Mouse (Mus musculus): ENCODE data around the gene Slc23a3. TPM values are rescaled to one million over a fixed set of nuclear protein-coding genes. Genes with fewer than 3 reads are reported as not detected.
A peak's percentile ranks its signal among the peaks of the same experiment; 100 is the strongest.

Slc23a3 gene
- polyA plus RNA-seq, 1 experiment from 2014 or later, result not detected

DNA sequence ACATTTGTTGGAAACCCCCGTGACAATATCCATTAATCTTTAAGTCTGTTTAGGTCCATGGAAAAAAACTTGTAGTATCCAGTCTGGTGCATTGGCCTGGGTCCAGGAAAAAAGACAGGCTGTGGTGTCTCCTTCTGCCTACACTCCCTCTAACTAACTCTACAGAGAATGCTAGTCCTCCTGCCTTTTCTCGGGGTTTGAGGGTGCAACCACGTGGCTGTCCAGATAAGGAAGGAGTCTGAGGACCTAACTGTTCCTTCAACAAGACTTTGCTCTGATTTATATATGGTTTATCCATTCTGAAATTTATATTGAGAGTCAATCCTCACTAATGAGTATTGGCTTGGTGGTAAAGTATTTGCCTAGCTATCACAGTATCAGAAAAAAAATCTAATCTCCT is 22.1 kb upstream of the Slc23a3 start:
- DNase-seq (ENCODE audit: extremely low spot score, low spot score), result no peak
- WGBS, result 70% methylated on average over 3 of the region's 3 CpGs
- no peak overlapping the region for H3K4me3 ChIP-seq

GRCm38 (mm10) chr1:75148727-75149126 is 15.0 kb upstream of the Slc23a3 start:
- Histone ChIP-seq H3K4me1 (peaks cover 6% of the 10 kb centered on the region), H3K36me3 (replicated peaks) (peaks cover 57% of the 10 kb centered on the region), H3K9me3 (no peaks in the 10 kb centered on the region), H3K27ac (no peak overlapping the region), H3K27me3 (ENCODE audit: poor library complexity, severe bottlenecking) (no peaks in the 10 kb centered on the region), H3K4me3 (no peak overlapping the region)
- DNase-seq (ENCODE audit: extremely low spot score, low spot score), result no peak
- 91% methylated on average over 4 of the region's 4 CpGs for WGBS

More for the DNA sequence above, 22.1 kb upstream of the Slc23a3 start:
- Histone ChIP-seq H3K9me3 (no peaks in the 10 kb centered on the region), H3K27me3 (ENCODE audit: poor library complexity, severe bottlenecking) (no peaks in the 10 kb centered on the region), H3K36me3 (replicated peaks) (no peaks in the 10 kb centered on the region), H3K27ac (no peak overlapping the region), H3K4me1 (no peaks in the 10 kb centered on the region)

DNA sequence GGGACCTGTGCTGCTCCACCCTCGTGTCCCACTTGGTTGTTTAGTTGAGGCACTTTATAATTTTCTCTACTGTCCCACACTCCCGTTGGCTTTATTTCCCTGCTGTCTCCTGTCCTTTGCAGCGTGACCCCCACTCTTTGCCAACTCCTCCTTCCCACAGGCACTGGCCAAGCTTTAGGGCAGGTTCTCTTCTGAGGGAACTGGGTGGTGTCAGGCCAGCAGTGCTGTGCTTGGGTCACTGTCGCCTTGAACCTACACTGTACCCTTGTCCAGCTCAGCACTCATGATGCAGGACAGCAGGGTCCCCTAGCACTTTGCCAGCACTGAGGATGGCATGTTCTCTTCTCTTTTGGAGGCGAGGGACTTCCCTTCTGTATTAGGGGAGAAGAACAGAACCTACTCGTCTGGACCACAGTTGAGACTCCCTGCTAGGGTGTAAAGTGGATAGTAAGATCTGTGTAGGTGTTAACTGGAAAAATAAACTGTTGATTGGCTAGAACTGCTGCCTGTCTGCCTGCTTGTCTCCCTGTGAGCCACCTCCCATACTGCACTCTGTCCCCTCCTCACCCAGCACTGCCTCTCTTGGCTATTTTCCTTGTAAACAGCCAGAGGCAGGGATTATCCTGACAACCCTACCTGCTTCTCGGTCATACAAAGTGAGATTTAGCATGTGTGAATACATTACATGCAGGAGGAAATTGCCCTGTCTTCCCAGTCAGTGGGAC is 13.9 kb upstream of the Slc23a3 start:
- H3K4me1 ChIP-seq, result peaks cover 18% of the 10 kb centered on the region
- no peaks in the 10 kb centered on the region for H3K27me3 ChIP-seq (ENCODE audit: poor library complexity, severe bottlenecking)
- H3K4me3 ChIP-seq, result no peak overlapping the region
- no peaks in the 10 kb centered on the region for H3K9me3 ChIP-seq
- no peak for DNase-seq (ENCODE audit: extremely low spot score, low spot score)
- WGBS, result 84% methylated on average over 7 of the region's 7 CpGs
- H3K36me3 ChIP-seq (replicated peaks), result peaks cover 57% of the 10 kb centered on the region
- H3K27ac ChIP-seq, result no peak overlapping the region

DNA sequence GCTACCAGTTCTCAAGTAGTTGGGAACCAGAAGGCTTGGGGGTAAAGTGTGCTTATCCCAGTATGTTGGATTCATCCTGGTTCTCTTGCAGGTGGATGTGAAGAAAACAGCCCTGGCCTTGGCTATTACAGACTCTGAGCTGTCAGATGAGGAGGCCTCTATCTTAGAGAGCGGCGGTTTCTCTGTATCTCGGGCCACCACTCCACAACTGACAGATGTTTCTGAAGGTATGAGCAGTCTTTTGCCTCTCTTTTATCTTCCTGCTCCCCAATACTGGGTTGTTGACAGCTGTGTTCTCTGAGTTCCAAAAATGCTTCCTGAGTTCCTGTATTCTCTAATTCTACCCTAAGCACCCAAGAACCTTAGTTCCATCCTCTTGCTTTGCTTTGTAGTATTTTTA is 11.9 kb upstream of the Slc23a3 start:
- WGBS, result 98% methylated on average over 3 of the region's 3 CpGs
- Histone ChIP-seq H3K27ac (no peak overlapping the region), H3K4me1 (peaks cover 34% of the 10 kb centered on the region), H3K9me3 (no peaks in the 10 kb centered on the region), H3K36me3 (replicated peaks) (peaks cover 57% of the 10 kb centered on the region), H3K27me3 (ENCODE audit: poor library complexity, severe bottlenecking) (peaks cover 6% of the 10 kb centered on the region; the same call in 1 of the 2 replicates), H3K4me3 (no peak overlapping the region)
- DNase-seq (ENCODE audit: extremely low spot score, low spot score), result no peak

DNA sequence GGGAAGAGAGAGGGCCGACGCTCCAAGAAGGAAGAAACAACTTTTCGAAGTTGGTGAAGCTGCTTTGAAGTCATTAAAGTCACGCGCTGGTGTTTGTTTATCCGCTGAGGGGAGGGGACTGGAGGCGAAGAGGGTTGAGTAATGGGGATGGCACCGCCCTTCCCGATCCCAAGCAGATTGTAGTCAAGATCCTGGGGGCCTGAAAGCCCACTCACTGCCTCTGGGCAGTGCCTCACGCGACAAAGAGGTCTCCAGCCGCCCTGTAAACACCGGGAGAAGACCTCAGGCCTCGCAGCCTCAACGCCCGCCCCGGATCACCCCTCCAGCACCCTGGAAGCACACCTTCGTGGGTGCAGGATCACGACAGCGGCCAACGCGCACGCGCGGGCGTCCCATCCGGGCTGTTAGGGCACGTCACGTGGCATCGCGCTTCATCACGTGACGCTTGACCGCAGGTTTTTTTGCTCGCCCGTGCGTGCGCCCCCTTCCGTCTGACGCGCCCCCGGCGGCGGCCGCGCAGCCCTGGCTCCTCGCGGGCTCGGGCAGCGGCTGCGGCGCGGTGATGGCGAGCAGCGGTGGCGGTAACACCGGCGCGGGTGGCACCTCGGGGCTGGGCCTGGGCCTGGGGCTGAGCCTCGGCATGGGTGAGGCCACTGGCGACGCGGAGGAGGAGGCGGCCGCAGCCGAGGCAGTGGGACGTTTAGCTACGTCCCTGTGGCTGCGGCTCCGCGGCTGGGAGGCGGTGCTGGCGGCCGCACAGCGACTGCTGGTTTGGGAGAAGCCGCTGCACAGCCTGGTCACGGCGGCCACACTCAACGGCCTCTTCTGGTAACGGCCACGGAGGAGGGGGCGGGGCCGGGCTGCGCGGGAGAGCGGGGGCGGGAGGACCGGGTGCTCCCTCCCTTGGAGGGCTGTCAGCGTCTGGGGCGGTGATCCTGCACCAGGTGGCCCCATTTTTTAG is 8.9 kb upstream of the Slc23a3 start, which contains the start of the genes Cnppd1 and Retreg2:
Gene Cnppd1 (minus strand): TSS at position 411 of the 961 bp plus-strand sequence.
Gene Retreg2 (plus strand): TSS at position 478 of the 961 bp plus-strand sequence.
- Histone ChIP-seq H3K27ac (peak within 1 kb of the TSS; percentile 97), H3K36me3 (replicated peaks) (peaks cover 61% of the 10 kb centered on the region), H3K9me3 (no peaks in the 10 kb centered on the region), H3K27me3 (ENCODE audit: poor library complexity, severe bottlenecking) (peaks cover 6% of the 10 kb centered on the region; the same call in 1 of the 2 replicates), H3K4me1 (peaks cover 34% of the 10 kb centered on the region), H3K4me3 (peak within 1 kb of the TSS; percentile 88)
- WGBS, result under 1% methylated on average over 89 of the region's 91 CpGs
- peak; percentile 97 for DNase-seq (ENCODE audit: extremely low spot score, low spot score)

DNA sequence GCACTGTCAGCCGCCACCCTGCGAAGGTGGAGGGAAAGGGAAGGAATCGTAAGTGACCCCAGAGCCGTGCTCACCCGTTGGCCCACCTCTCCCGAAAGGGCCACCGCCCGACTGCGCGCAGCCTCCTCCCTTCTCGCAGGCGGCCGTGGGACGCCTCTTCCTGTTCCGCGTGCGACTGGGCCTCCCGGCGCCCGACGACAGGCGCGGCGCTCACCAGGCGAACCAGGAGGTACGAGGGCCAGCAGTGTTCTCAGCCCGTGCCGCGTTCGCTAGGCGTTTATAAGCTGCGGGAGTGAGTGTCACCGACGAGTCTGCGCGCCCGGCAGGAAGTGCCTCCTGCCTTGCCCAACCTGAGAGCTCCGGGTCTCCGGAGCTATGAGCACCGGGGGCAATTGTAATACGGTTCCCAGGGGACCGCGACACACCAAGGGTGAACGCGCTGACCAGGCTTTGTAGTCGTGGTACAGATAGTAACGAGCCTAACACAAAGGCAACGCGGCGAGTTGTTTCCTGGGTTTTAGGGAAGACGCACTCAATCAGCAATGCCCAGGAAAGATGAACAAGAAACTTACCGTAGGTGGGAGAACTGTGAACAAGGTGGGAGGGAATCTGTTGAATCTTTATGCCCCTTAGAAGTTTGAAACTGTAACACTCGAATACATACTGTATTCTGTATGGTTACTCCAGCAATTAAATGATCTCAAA is 7.9 kb upstream of the Slc23a3 start:
- H3K27me3 ChIP-seq (ENCODE audit: poor library complexity, severe bottlenecking), result peaks cover 6% of the 10 kb centered on the region; the same call in 1 of the 2 replicates
- WGBS, result under 1% methylated on average over 53 of the region's 53 CpGs
- peak overlapping the region; percentile 97 for H3K27ac ChIP-seq
- H3K9me3 ChIP-seq, result no peaks in the 10 kb centered on the region
- H3K36me3 ChIP-seq (replicated peaks), result peaks cover 61% of the 10 kb centered on the region
- H3K4me1 ChIP-seq, result peaks cover 34% of the 10 kb centered on the region
- peak overlapping the region; percentile 88 for H3K4me3 ChIP-seq
- DNase-seq (ENCODE audit: extremely low spot score, low spot score), result peak; percentile 44

DNA sequence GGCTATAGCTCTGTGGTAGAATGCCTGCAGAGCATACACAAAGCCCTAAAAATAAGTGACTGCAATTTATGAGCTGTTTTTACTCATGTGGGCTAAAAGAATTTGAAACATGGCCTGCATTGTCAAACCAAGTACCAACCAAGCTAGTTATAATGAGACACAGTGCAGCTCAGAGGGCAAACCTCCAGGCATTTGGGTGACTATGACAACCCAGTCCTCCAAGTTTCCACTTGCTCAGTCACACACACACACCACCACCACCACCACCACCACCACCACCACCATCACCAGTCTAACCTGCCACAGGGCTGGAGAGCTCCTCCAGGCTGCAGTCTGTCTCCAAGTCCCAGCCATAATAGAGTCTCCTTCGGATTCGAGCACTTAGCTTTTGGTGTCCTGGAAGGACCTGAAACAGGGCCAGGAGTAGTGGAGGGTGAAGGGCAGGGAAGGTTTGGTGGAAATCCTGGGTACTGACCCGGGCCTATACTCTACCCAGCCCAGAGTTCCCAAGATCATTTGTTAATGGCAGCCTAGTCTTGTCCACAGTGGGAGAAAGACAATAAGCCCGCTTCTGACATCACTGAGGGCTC is 7.0 kb upstream of the Slc23a3 start:
- WGBS, result 69% methylated on average over 4 of the region's 4 CpGs
- DNase-seq (ENCODE audit: extremely low spot score, low spot score), result no peak
- H3K9me3 ChIP-seq, result no peaks in the 10 kb centered on the region
- peaks cover 34% of the 10 kb centered on the region for H3K4me1 ChIP-seq
- H3K27me3 ChIP-seq (ENCODE audit: poor library complexity, severe bottlenecking), result peaks cover 6% of the 10 kb centered on the region; the same call in 1 of the 2 replicates
- peak overlapping the region; percentile 97 for H3K27ac ChIP-seq
- H3K36me3 ChIP-seq (replicated peaks), result peaks cover 61% of the 10 kb centered on the region
- H3K4me3 ChIP-seq, result peak overlapping the region; percentile 88

DNA sequence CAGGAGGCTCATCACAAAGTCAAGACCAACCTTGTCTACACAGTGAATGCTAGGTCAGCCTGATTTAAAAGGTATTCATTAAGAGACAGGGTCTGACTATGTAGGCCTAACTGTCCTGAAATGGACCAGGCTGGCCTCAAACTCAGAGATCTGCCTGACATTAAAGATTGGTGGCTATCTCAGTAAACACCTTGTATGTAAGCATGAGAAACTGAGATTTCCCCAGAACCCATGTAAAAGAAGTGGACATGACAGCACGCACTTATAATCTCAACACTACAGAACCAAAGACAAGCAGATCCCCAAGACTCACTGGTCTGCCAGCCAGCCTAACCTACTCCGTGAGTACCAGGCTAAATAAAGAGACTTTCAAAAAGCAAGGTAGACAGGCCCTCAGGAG is 4.8 kb upstream of the Slc23a3 start:
- Histone ChIP-seq H3K36me3 (replicated peaks) (peaks cover 48% of the 10 kb centered on the region), H3K4me3 (no peak overlapping the region), H3K4me1 (peaks cover 25% of the 10 kb centered on the region), H3K27ac (no peak overlapping the region), H3K9me3 (no peaks in the 10 kb centered on the region), H3K27me3 (ENCODE audit: poor library complexity, severe bottlenecking) (peaks cover 6% of the 10 kb centered on the region; the same call in 1 of the 2 replicates)
- no peak for DNase-seq (ENCODE audit: extremely low spot score, low spot score)
- 93% methylated on average over 2 of the region's 2 CpGs for WGBS

- 79% methylated on average over 3 of the region's 3 CpGs for whole genome bisulfite sequencing
- H3K27ac ChIP-seq, result 0 out of 2 replicates have a peak overlapping the region, but pooled peaks have one; percentile 26
- H3K27me3 ChIP-seq (ENCODE audit: poor library complexity, severe bottlenecking), result peaks cover 6% of the 10 kb centered on the region; the same call in 1 of the 2 replicates
- peaks cover 48% of the 10 kb centered on the region for H3K36me3 ChIP-seq (replicated peaks)
- H3K9me3 ChIP-seq, result no peaks in the 10 kb centered on the region
- no peak overlapping the region for H3K4me3 ChIP-seq
- H3K4me1 ChIP-seq, result peaks cover 12% of the 10 kb centered on the region
- DNase-seq (ENCODE audit: extremely low spot score, low spot score), result no peak
Observed at GRCm38 (mm10) chr1:75136730-75137129, 3.0 kb upstream of the Slc23a3 start.

DNA sequence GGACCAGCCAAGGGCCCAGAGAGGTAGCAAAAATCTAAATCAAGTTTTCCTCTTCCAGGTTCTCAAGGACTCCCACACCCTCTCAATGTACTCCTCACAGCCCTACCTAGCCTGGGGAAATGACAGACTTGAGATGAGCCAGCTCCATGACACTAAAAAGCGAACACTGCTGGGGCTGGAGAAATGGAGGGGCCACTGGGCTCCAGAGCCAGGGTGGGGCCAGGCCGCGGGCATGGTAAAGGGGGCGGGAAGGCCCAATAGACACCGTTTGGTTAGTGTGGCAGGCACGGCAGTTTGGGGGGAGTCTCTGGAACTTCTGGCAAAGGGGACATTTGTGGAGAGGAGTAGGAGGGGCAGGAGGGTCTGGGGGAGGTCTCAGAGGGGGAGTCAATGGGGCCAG is 2.6 kb upstream of the Slc23a3 start:
- peaks cover 48% of the 10 kb centered on the region for H3K36me3 ChIP-seq (replicated peaks)
- H3K4me1 ChIP-seq, result peaks cover 7% of the 10 kb centered on the region
- H3K4me3 ChIP-seq, result no peak overlapping the region
- DNase-seq (ENCODE audit: extremely low spot score, low spot score), result no peak
- H3K27ac ChIP-seq, result 0 out of 2 replicates have a peak overlapping the region, but pooled peaks have one; percentile 26
- H3K27me3 ChIP-seq (ENCODE audit: poor library complexity, severe bottlenecking), result peaks cover 6% of the 10 kb centered on the region; the same call in 1 of the 2 replicates
- WGBS, result 91% methylated on average over 6 of the region's 6 CpGs
- no peaks in the 10 kb centered on the region for H3K9me3 ChIP-seq

DNA sequence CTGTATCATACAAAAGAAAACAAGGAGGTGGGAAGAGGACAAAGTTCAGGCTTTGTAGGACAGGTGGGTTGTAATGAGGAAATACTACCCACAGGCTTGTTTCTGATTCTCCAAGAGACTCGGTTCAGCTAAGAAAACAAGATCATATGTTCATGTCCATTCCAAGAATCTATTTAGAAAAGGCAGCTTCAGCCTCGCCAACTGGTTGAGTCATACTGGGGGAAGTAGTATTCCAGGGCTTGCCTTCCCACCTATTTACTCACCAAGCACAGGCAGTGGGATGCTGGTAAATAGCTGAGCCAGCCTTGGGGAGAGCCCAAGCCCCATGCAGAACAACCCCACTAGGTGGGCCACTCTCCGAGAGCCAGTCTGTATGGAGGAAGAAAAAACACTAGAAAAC is 5.0 kb downstream of the Slc23a3 start:
- H3K4me3 ChIP-seq, result no peak overlapping the region
- no peak for DNase-seq (ENCODE audit: extremely low spot score, low spot score)
- H3K36me3 ChIP-seq (replicated peaks), result no peaks in the 10 kb centered on the region
- 82% methylated on average over 3 of the region's 3 CpGs for WGBS
- no peaks in the 10 kb centered on the region for H3K9me3 ChIP-seq
- no peaks in the 10 kb centered on the region for H3K27me3 ChIP-seq (ENCODE audit: poor library complexity, severe bottlenecking)
- no peak overlapping the region for H3K27ac ChIP-seq
- H3K4me1 ChIP-seq, result peaks cover 15% of the 10 kb centered on the region

GRCm38 (mm10) chr1:75125418-75125817 is 8.3 kb downstream of the Slc23a3 start:
- WGBS, result 38% methylated on average over 5 of the region's 5 CpGs
- no peaks in the 10 kb centered on the region for H3K36me3 ChIP-seq (replicated peaks)
- H3K27me3 ChIP-seq (ENCODE audit: poor library complexity, severe bottlenecking), result no peaks in the 10 kb centered on the region
- peak overlapping the region; percentile 96 for H3K27ac ChIP-seq
- H3K9me3 ChIP-seq, result no peaks in the 10 kb centered on the region
- peaks cover 15% of the 10 kb centered on the region for H3K4me1 ChIP-seq
- peak overlapping the region; percentile 73 for H3K4me3 ChIP-seq
- no peak for DNase-seq (ENCODE audit: extremely low spot score, low spot score)

Data from forebrain, embryonic 10.5 days (tissue).